Mouse (Mus musculus) cortical plate, adult 2 months (tissue): ENCODE measurements around the gene Lamc1.

Source experiments
- CTCF ChIP-seq: fragments of 200-500 bp; IDR thresholded peaks from 2 replicates; pipeline ENCODE4 v1.5.1; 2011; ENCODE audit warnings: mild to moderate bottlenecking, control low read depth, low read length; ENCODE audit not compliant: insufficient read depth; ENCODE audit errors: extremely low read depth
- POLR2A ChIP-seq: fragments of 200-500 bp; IDR thresholded peaks from 2 replicates; pipeline ENCODE4 v1.6.1; 2011; ENCODE audit warnings: mild to moderate bottlenecking, low read length, control low read depth; ENCODE audit not compliant: insufficient read depth; ENCODE audit errors: extremely low read depth

- TF ChIP-seq POLR2A: no peak
- TF ChIP-seq CTCF: no peak
These were observed 23.7 kb downstream of the Lamc1 start for GRCm38 (mm10) chr1:153308915-153309296.
